Mouse (Mus musculus) liver, adult (tissue): Measurements from ENCODE around the gene Pitx2.

ENCODE experiments used
- GATA4 ChIP-seq: IDR thresholded peaks from 2 replicates; pipeline ENCODE4 v1.6.1; 2014; ENCODE audit warnings: mild to moderate bottlenecking, low read length; ENCODE audit not compliant: insufficient replicate concordance

Gene Pitx2

DNA sequence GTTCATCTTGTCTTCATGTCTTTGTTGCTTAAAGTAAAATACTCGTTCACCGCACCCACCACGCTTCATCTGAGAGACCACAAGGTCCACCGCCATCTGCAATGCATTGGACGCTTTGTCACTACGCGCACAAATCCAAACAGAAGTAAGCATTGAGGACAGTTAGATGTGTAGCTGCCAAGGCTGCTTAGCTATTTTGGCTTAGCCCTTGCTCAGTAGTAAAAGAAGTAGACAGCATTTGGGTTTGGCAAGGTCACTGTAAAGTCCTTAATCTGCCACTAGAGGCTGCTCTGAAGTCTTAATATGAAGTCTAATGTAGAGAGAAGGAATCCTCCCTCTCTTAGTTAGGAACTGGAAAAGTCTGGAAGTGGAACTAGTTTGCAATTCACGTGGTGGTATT is 57.1 kb downstream of the Pitx2 start:
- TF ChIP-seq GATA4 = no peak

DNA sequence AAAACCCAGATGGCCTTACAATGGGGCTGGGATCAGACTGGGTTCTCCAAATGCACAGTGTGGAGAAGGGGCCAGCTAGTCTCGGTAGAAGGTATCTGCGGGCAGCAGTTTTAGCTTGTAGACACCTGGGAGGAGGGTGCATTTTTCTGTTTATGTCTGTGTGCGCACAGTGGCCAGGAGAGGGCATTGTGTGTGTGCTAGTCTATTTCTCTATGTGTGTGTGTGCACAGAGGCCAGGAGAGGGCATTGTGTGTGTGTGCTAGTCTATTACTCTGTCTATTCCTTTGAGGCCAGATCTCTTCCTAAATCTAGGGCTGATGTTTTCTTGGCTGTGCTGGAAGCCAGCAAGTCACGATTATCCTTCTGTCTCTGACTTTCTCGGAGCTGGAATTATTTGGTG is 58.8 kb downstream of the Pitx2 start:
- TF ChIP-seq GATA4 = no peak
